Mouse (Mus musculus): Measurements from ENCODE around the gene Erfe. TPM values are rescaled to one million over a fixed set of nuclear protein-coding genes. Genes with fewer than 3 reads are reported as not detected.
A peak's percentile ranks its signal among the peaks of the same experiment; 100 is the strongest.

Erfe gene
- polyA plus RNA-seq, 1 experiment from 2014 or later: 0.53 TPM

DNA sequence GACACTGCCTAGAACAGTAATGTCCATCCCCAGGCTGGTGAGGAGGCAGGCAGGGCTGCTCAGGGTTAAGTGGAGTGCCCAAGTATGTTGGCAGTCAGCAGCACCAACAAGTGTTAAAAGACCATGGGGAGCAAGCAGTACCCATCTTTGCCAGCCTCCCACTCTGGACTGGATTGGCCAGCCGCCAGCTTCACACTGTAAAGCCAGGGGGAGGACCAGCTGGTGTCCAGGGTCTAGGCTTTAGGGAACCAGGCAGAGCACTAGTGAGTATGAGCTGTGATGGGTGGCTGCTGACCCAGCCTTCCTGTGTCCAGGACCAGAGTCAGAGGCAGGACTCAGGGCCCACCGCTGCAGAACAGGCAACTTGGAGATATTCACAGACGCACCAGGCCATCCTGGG, 22.2 kb upstream of the Erfe start:
- Histone ChIP-seq H3K9ac (ENCODE audit: low read length) (no peak overlapping the region), H3K9me3 (ENCODE audit: control insufficient read depth, low read length) (no peaks in the 10 kb centered on the region), H3K36me3 (ENCODE audit: control insufficient read depth, insufficient read depth, low read length) (no peaks in the 10 kb centered on the region), H3K4me1 (ENCODE audit: control insufficient read depth, insufficient read depth, low read length) (peaks cover 8% of the 10 kb centered on the region), H3K4me2 (ENCODE audit: low read depth) (no peak overlapping the region), H3K27me3 (ENCODE audit: control insufficient read depth, insufficient read depth, low read length) (peaks cover 34% of the 10 kb centered on the region), H3K4me3 (ENCODE audit: low read depth, low read length) (no peak overlapping the region), H3K27ac (ENCODE audit: low read depth, low read length) (no peak overlapping the region)
- ATAC-seq (ENCODE audit: insufficient read depth, low FRiP score, low TSS enrichment): no peak
- WGBS: 70% methylated on average over 3 of the region's 3 CpGs
- DNase-seq (ENCODE audit: low spot score): no peak

DNA sequence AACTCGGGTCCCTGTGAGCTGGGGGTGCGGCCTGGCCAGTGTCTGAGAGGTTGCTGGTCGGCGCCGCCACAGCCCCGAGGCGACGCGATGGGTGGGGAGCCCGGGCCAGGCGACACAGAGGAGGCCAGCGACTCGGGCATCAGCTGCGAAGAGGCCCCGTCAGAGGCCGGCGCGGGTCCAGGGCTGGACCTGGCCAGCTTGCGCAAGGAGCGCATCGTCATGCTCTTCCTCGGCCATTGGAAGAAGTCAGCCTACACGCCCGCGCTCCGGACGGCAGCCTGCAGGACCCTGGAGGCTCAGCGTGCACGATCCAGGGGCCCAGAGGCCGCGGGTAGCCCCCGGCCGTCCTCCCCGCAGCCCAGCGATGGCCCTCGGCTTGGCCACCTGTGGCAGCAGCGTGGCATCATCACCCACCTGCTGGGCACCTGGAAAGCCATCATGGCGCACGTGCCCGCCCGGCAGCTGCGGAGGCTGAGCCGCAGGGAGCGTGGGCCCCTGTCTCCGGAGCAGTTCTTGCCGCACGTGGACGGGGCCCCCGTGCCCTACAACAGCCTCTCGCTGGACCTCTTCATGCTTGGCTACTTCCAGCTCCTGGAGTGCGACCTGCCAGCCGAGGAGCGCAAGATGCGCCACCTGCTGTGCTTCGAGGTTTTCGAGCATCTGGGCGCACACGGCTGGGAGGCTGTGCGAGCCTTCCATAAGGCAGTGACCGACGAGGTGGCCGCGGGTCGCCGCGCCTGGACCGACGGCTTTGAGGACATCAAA, 21.1 kb upstream of the Erfe start:
- H3K27ac ChIP-seq (ENCODE audit: low read depth, low read length): no peak overlapping the region
- no peaks in the 10 kb centered on the region for H3K9me3 ChIP-seq (ENCODE audit: control insufficient read depth, low read length)
- H3K36me3 ChIP-seq (ENCODE audit: control insufficient read depth, insufficient read depth, low read length): no peaks in the 10 kb centered on the region
- peaks cover 8% of the 10 kb centered on the region for H3K4me1 ChIP-seq (ENCODE audit: control insufficient read depth, insufficient read depth, low read length)
- no peak overlapping the region for H3K9ac ChIP-seq (ENCODE audit: low read length)
- 2% methylated on average over 68 of the region's 68 CpGs for WGBS
- H3K27me3 ChIP-seq (ENCODE audit: control insufficient read depth, insufficient read depth, low read length): peaks cover 34% of the 10 kb centered on the region
- ATAC-seq (ENCODE audit: insufficient read depth, low FRiP score, low TSS enrichment): no peak
- H3K4me3 ChIP-seq (ENCODE audit: low read depth, low read length): peak overlapping the region; percentile 18
- peak; percentile 41 for DNase-seq (ENCODE audit: low spot score)
- H3K4me2 ChIP-seq (ENCODE audit: low read depth): peak overlapping the region; percentile 35

DNA sequence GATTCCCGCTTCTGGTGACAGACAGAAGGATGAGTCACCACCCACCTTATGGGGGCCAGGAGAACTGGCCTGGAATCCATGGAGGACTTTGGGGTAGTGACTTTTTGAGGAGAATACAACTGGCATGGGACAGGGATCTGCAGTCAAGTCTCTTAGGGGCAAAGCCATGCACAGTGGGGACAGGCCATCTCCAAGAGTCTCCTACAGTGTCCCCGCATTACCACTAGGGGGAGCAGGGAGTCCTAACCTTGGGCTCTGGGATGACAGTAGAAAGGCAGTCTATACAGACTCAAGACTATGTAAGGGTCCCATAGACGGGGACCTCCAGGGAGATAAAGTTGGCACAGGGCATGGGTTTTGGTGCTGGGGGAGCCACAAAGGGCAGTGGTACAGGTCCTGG, 19.3 kb upstream of the Erfe start:
- Histone ChIP-seq H3K27me3 (ENCODE audit: control insufficient read depth, insufficient read depth, low read length) (peaks cover 34% of the 10 kb centered on the region), H3K9ac (ENCODE audit: low read length) (no peak overlapping the region), H3K4me3 (ENCODE audit: low read depth, low read length) (no peak overlapping the region), H3K27ac (ENCODE audit: low read depth, low read length) (no peak overlapping the region), H3K4me1 (ENCODE audit: control insufficient read depth, insufficient read depth, low read length) (peaks cover 8% of the 10 kb centered on the region), H3K36me3 (ENCODE audit: control insufficient read depth, insufficient read depth, low read length) (no peaks in the 10 kb centered on the region), H3K9me3 (ENCODE audit: control insufficient read depth, low read length) (no peaks in the 10 kb centered on the region), H3K4me2 (ENCODE audit: low read depth) (no peak overlapping the region)
- 29% methylated on average over 3 of the region's 3 CpGs for WGBS
- ATAC-seq (ENCODE audit: insufficient read depth, low FRiP score, low TSS enrichment) (peak; percentile 65; the same call in 1 of the 2 replicates), DNase-seq (ENCODE audit: low spot score) (peak; percentile 71)

DNA sequence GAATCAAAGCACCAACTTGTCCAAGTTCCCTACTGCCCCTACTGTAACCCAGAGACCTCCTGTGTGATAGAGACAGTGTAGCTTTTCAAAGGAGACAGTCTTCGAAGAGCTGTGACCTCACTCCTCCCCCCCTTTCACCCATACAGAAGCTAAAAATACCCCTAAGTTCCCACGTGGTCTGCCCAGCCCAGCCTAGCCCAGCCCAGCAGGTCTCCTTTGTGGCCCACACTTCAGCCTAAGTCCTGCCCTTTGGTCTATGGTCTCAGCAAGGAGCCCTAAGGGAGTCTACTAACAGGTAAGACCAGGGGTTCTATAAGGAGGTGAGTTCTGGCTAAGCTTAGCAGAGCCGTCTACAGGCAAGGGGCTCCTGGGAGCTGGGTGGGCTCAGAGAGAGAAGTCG, 15.4 kb upstream of the Erfe start, which contains the start of gene Klhl30:
Gene Klhl30, plus strand, starts transcription at position 176 of the 400 bp plus-strand sequence.
- ATAC-seq (ENCODE audit: insufficient read depth, low FRiP score, low TSS enrichment) (no peak), DNase-seq (ENCODE audit: low spot score) (no peak)
- Histone ChIP-seq H3K9me3 (ENCODE audit: control insufficient read depth, low read length) (no peaks in the 10 kb centered on the region), H3K36me3 (ENCODE audit: control insufficient read depth, insufficient read depth, low read length) (no peaks in the 10 kb centered on the region), H3K4me3 (ENCODE audit: low read depth, low read length) (no peak within 1 kb of the TSS), H3K27ac (ENCODE audit: low read depth, low read length) (no peak within 1 kb of the TSS), H3K27me3 (ENCODE audit: control insufficient read depth, insufficient read depth, low read length) (peaks cover 6% of the 10 kb centered on the region), H3K4me1 (ENCODE audit: control insufficient read depth, insufficient read depth, low read length) (no peaks in the 10 kb centered on the region), H3K9ac (ENCODE audit: low read length) (no peak within 1 kb of the TSS), H3K4me2 (ENCODE audit: low read depth) (no peak within 1 kb of the TSS)
- 70% methylated on average over 4 of the region's 4 CpGs for WGBS

DNA sequence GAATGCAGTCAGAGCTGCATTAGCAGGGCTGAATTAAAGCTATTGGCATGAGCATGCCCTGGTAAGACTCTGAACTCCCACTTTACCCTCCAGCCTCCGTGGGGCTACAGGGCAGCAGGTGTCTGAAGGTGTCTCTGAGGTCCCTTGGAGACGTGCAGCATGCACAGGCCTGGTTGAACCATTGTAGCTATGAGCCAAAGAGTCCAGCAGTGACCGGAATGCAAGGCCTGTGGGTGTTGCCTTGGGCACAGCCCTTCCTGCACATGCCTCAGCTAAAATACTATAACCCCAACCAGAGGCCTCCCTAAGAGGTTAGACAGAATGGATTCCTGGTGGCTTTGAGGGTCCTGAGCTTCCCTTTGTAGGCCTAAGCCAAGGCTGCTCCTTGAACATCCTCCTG, 15.0 kb upstream of the Erfe start:
- H3K9ac ChIP-seq (ENCODE audit: low read length): no peak overlapping the region
- no peak for DNase-seq (ENCODE audit: low spot score)
- WGBS: 84% methylated on average over 3 of the region's 3 CpGs
- H3K36me3 ChIP-seq (ENCODE audit: control insufficient read depth, insufficient read depth, low read length): no peaks in the 10 kb centered on the region
- H3K9me3 ChIP-seq (ENCODE audit: control insufficient read depth, low read length): no peaks in the 10 kb centered on the region
- no peak overlapping the region for H3K4me2 ChIP-seq (ENCODE audit: low read depth)
- peaks cover 6% of the 10 kb centered on the region for H3K27me3 ChIP-seq (ENCODE audit: control insufficient read depth, insufficient read depth, low read length)
- no peaks in the 10 kb centered on the region for H3K4me1 ChIP-seq (ENCODE audit: control insufficient read depth, insufficient read depth, low read length)
- H3K4me3 ChIP-seq (ENCODE audit: low read depth, low read length): no peak overlapping the region
- no peak overlapping the region for H3K27ac ChIP-seq (ENCODE audit: low read depth, low read length)
- ATAC-seq (ENCODE audit: insufficient read depth, low FRiP score, low TSS enrichment): no peak

DNA sequence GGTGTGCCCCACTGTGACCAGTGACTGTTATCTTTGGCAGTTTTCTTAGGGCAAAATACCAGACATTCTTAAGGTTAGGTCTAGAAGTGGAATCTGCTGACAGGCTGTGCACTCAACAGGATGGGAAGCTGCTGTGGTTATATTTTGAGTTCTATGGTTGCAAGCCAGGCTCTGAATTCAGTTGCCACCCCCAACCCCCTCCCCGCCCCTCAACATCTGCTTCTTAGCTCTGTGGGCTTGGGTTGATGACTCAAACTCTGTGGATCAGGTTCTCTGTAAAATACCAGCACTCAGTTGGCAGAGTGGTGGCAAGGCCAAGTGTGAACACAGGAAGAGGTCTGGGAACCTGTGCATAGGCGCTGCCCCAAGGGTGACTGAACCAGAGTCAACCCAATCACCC, 14.0 kb upstream of the Erfe start:
- Histone ChIP-seq H3K4me3 (ENCODE audit: low read depth, low read length) (no peak overlapping the region), H3K36me3 (ENCODE audit: control insufficient read depth, insufficient read depth, low read length) (no peaks in the 10 kb centered on the region), H3K27me3 (ENCODE audit: control insufficient read depth, insufficient read depth, low read length) (no peaks in the 10 kb centered on the region), H3K4me2 (ENCODE audit: low read depth) (no peak overlapping the region), H3K4me1 (ENCODE audit: control insufficient read depth, insufficient read depth, low read length) (no peaks in the 10 kb centered on the region), H3K9ac (ENCODE audit: low read length) (no peak overlapping the region), H3K27ac (ENCODE audit: low read depth, low read length) (no peak overlapping the region), H3K9me3 (ENCODE audit: control insufficient read depth, low read length) (no peaks in the 10 kb centered on the region)
- no peak for DNase-seq (ENCODE audit: low spot score)
- 91% methylated on average over 2 of the region's 2 CpGs for WGBS
- ATAC-seq (ENCODE audit: insufficient read depth, low FRiP score, low TSS enrichment): no peak

DNA sequence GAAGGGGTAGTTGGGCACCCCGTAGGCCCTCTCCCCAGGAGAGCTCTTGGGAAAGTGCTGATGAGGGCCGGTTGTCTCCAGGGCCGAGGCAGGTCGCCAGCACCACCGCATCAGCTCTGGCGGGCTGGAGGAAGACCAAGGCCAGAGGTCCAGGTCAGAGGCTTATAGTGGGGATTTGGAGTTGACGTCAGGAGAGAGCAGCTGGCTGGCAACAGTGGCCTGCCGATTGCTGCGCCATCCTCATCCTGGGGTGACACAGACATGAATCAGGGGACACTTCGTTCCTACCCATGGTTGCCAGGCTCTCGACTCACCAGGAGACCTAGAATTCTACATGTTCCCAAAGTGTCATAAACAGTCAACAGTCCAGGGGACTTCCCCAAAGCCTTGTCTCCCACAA, 10.1 kb upstream of the Erfe start:
- H3K27ac ChIP-seq (ENCODE audit: low read depth, low read length): no peak overlapping the region
- H3K9ac ChIP-seq (ENCODE audit: low read length): no peak overlapping the region
- H3K9me3 ChIP-seq (ENCODE audit: control insufficient read depth, low read length): no peaks in the 10 kb centered on the region
- DNase-seq (ENCODE audit: low spot score): no peak
- H3K4me3 ChIP-seq (ENCODE audit: low read depth, low read length): no peak overlapping the region
- H3K27me3 ChIP-seq (ENCODE audit: control insufficient read depth, insufficient read depth, low read length): no peaks in the 10 kb centered on the region
- H3K4me1 ChIP-seq (ENCODE audit: control insufficient read depth, insufficient read depth, low read length): no peaks in the 10 kb centered on the region
- H3K4me2 ChIP-seq (ENCODE audit: low read depth): no peak overlapping the region
- no peak for ATAC-seq (ENCODE audit: insufficient read depth, low FRiP score, low TSS enrichment)
- H3K36me3 ChIP-seq (ENCODE audit: control insufficient read depth, insufficient read depth, low read length): no peaks in the 10 kb centered on the region
- WGBS: 90% methylated on average over 11 of the region's 11 CpGs

DNA sequence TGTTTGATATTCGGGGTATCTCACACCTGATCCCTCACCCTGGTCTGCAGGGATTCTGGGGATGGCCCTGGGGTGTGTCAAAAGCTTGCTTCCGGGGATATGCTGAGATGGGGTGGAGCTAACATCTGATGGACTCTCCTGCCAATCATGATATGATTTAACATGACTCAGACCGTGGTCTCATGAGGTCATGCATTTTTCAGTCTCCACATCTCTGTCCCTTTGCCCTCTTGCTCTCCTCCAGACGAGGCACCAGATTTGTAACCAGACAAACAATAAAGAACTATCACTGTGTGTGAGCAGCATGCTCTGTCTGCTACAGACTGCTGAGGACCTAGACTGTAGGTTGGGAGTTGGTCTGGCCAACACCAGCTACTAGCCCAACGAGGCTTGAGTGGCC, 4.1 kb upstream of the Erfe start:
- ATAC-seq (ENCODE audit: insufficient read depth, low FRiP score, low TSS enrichment) (no peak), DNase-seq (ENCODE audit: low spot score) (no peak)
- 81% methylated on average over 5 of the region's 5 CpGs for WGBS
- no peak overlapping the region for H3K4me2 ChIP-seq (ENCODE audit: low read depth)
- peaks cover 3% of the 10 kb centered on the region; the same call in 1 of the 2 replicates for H3K27me3 ChIP-seq (ENCODE audit: control insufficient read depth, insufficient read depth, low read length)
- no peaks in the 10 kb centered on the region for H3K9me3 ChIP-seq (ENCODE audit: control insufficient read depth, low read length)
- peaks cover 7% of the 10 kb centered on the region; the same call in 1 of the 2 replicates for H3K4me1 ChIP-seq (ENCODE audit: control insufficient read depth, insufficient read depth, low read length)
- H3K9ac ChIP-seq (ENCODE audit: low read length): no peak overlapping the region
- H3K4me3 ChIP-seq (ENCODE audit: low read depth, low read length): no peak overlapping the region
- no peak overlapping the region for H3K27ac ChIP-seq (ENCODE audit: low read depth, low read length)
- no peaks in the 10 kb centered on the region for H3K36me3 ChIP-seq (ENCODE audit: control insufficient read depth, insufficient read depth, low read length)

Measured in neural tube, embryonic 11.5 days (tissue).